Mouse (Mus musculus): ENCODE measurements around the gene Itga3.

DNA sequence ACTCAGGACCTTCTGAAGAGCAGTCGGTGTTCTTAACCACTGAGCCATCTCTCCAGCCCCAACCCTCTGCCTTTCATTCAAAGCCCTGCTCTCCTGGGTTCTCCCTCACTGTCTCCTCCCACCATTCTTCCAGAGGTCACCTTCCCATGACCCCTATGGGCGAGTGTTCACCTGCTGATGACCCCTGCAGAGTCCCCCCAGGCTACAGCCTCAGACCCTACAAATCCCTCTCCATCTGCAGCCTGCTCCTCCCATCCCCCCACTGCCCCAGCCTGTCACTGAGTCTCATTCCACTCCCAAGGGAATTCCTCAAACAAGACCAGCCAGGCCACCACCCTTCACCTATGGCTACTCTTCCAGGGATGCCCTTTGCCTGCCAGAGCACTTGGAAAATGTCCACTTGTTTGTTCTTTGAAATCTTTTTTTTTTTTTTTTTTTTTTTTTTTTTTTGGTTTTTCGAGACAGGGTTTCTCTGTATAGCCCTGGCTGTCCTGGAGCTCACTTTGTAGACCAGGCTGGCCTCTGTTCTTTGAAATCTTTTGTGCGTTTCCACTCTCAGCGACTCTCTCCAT is 8.3 kb upstream of the Itga3 start:
- TF ChIP-seq CTCF (IDR thresholded peaks at IDR 0.05; ENCODE audit: borderline replicate concordance, control insufficient read depth, extremely low read depth, insufficient read depth, low read length, poor library complexity) = no peak
- no peak for TF ChIP-seq POLR2A (IDR thresholded peaks at IDR 0.05; ENCODE audit: control insufficient read depth, extremely low read depth, insufficient read depth, low read length, poor library complexity)

Measured in thymus, adult 2 months (tissue).